Mouse (Mus musculus) brain, adult 2 months (tissue): ENCODE measurements around the gene Ago1.

Experiments
- DNase-seq: peaks from one replicate; pipeline ENCODE4 v3.0.0; 2011; ENCODE audit warnings: low read depth, low spot score

Gene Ago1

DNA sequence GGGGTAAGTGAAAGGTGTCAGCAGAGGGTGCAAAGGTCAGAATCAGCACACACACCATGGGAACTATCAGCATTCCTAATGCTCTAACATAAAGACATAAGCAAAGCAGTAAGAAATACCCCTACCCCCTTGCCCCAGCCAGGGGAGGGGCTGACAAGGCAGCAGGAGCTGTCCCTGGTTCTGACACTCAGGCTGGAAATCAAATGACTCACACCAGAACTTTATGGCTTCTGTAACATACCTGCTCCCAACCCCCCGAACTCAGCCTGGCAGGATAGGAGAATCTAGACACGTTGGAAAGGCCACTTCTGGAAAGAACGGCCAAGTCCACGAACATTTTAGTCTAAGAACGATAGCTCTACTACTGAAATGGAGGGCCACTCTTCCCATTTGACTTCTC lies 4.6 kb upstream of the Ago1 start:
- DNase-seq, result no peak

DNA sequence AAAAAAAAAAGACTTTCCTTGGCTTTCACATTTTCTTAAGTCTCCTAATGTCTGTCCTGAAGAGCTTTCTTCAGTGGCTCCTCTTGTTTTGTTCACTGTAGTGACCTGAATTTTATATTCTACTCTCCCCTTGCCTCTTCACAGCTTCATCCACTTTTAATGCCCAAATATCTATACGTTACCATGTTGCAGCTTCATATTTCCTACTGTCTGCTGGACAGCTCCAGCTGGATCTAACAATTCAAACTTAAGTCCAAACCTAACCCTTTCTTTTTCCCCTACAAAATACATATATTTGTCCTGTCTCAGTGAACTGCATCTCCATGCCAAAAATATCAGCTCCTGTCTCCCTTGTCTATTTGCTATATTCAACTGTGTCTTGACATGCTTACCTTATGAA lies 951 bp upstream of the Ago1 start:
- DNase-seq, result no peak

- peak; percentile 73 for DNase-seq
Observed at GRCm38 (mm10) chr4:126468925-126469324, 542 bp upstream of the Ago1 start.

GRCm38 (mm10) chr4:126467721-126468284 lies 580 bp downstream of the Ago1 start:
- DNase-seq, result peak; percentile 71

DNA sequence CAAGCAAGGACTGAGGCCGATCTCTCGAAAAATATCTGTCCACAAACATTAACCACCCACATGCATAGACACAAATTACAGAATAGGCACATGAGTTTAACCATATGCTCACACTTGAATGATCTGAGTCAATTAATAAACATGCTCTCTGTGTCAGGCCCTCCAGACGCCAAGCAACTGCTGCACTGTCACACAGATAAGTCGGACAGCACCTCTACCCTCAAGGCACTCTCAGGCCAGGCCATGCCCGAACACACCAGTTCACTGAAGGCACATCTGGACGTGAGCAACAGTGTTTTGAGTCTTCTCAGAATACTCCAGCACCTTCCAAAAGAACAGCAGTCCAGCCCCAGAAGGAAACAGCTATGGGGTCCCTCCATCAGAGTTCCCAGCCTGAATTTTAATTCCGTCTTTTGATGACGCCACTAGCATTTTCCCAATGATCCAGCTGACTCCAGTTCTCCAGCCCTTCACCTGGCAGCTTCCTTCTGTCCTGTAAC lies 2.1 kb downstream of the Ago1 start:
- DNase-seq, result no peak

GRCm38 (mm10) chr4:126465843-126466242 lies 2.5 kb downstream of the Ago1 start:
- DNase-seq, result peak; percentile 77

DNA sequence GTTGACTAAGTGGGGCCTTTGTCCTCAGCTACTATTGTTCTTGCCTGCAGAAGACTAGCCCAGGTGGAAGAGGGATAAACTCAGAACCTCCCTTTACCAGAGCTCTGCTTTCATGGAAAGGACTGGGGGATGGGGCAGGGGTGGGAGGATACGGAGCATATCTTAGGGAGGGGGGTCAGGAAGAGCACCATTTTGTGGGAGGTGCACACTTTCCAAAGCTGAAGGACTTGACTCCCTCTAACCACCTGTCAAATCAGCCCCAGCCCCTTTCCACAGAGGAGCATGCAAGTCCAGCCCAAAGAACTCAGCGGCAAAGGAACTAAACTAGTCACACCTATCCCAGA lies 3.5 kb downstream of the Ago1 start:
- no peak for DNase-seq

DNA sequence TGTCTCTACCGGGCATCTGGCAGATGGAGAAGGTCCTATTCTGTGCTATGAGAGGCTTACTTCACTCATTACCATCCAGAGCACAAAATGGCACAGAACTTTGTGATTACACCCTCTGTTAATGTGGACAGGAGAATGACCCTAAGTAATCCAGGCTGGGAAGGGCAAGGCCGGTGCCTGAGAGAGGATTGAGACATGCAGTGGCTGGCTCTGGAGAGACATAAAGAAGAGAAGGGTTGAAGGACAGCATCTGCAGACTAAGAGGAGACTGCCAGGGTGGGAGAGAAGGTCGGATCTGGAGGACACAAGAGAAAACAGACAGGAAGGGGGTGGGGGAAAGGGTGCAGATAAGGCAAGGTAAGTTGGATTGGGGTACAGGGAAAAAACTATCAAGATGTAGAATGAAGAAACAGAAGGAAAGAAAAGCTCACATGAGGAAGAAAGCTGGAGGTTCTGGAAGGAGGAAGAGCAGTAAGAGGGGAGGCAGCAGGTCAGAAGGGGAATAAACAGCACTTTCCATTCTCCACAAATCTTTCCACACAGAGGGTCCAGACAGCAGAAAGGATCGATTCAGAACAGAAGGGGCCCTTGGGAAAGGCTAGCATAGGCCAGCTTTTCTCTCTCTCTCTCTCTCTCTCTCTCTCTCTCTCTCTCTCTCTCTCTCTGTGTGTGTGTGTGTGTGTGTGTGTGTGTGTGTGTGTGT lies 4.0 kb downstream of the Ago1 start:
- no peak for DNase-seq

DNA sequence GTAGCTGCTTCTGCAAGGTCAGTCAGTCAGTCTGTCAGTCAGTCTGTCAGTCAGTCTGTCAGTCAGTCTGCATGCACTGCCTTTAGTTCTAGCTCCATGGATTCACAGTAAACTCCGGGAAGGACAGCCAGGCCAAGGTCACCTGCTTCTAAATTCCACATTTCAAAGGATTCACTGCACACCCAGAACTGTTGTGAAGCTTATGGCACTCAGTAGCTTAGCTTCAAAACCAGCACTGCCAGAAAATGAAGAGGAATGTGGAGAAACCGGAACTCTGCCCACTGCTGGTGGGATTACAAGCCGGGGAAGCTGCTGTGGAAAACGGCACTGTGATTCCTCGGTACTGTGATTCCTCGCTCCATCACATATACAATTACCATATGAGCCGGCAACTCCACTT lies 12.9 kb downstream of the Ago1 start:
- DNase-seq, result no peak

- DNase-seq, result peak; percentile 36
Observed at GRCm38 (mm10) chr4:126454547-126455254, 13.7 kb downstream of the Ago1 start.

- no peak for DNase-seq
Observed at GRCm38 (mm10) chr4:126450268-126450667, 18.1 kb downstream of the Ago1 start.

GRCm38 (mm10) chr4:126447126-126447525 lies 21.3 kb downstream of the Ago1 start:
- no peak for DNase-seq

DNA sequence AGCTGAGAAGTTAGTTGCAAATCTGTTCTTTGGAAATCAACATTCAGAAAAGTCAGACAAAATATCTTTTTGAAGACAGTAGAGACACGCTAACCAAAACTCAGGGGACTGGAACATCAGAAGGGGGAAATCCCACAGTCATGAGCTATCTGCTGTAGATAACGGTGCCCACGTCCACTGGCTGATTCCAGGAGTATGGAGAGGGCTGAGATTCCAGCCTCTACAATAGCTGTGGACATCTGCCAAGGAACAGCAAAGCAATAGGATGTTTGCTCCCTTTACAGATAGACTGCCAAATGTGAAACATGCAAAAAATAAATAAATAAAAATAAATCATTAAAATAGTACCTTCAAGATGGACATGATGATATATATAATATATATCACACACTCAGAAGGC lies 23.9 kb downstream of the Ago1 start:
- DNase-seq, result no peak

DNA sequence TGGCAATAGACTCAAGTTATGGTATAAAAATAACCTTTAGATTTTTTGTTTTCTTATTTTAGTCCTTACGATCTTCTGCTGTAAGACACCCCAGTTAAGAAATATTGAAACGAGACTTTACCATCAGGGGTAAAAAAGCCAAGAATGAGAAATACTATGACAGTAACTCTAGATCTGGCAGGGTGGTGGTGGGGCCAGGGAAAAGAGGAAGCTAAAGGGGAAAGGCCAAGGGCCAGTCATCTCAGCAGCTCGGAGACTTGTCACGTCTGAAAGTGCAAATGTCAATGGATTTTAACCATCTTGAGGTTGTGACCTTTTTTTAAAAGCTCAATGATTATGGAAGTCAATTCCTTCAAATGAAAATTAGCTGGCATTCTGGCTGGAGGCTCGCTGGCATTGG lies 30.1 kb downstream of the Ago1 start:
- no peak for DNase-seq

- peak; percentile 65 for DNase-seq
Observed at GRCm38 (mm10) chr4:126436268-126436667, 32.1 kb downstream of the Ago1 start.

- DNase-seq, result no peak
Observed at GRCm38 (mm10) chr4:126434094-126434493, 34.3 kb downstream of the Ago1 start.

DNA sequence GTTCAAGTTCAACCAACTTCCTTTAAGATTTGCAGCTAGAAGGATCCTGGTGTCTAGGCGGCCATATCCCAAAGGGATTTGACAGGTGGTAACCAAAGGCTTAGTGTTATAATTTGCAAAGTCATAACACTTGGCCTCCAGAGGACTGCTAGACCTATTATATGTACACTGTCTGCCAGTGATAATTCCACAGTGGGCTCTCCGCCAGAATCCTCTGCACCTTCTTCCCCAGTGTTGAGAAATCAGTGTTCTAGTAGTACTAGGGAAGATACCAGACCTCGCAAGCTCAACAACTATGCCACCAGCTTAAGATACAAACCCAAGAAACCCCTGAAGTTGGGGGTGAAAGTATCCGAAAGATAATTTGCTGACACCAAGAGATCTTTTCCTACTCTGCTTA lies 35.2 kb downstream of the Ago1 start:
- no peak for DNase-seq

DNA sequence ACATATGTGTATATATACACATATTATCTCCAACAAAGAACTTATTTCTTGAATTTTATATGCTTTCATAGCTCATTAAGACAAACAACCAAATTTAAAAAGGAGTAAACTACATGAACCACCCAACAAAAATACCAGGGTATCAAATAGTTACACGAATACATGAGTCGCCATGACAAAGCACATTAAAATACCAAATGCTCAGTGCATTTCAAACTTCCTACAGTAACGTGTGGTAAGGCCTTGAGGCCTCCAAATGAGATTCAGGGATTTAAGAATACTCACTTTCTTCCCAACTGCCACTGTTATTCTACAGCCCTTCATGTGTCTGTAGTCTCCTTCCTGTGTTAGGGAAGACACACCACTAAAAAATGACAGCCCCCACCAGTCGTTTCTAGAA lies 36.6 kb downstream of the Ago1 start:
- no peak for DNase-seq

DNA sequence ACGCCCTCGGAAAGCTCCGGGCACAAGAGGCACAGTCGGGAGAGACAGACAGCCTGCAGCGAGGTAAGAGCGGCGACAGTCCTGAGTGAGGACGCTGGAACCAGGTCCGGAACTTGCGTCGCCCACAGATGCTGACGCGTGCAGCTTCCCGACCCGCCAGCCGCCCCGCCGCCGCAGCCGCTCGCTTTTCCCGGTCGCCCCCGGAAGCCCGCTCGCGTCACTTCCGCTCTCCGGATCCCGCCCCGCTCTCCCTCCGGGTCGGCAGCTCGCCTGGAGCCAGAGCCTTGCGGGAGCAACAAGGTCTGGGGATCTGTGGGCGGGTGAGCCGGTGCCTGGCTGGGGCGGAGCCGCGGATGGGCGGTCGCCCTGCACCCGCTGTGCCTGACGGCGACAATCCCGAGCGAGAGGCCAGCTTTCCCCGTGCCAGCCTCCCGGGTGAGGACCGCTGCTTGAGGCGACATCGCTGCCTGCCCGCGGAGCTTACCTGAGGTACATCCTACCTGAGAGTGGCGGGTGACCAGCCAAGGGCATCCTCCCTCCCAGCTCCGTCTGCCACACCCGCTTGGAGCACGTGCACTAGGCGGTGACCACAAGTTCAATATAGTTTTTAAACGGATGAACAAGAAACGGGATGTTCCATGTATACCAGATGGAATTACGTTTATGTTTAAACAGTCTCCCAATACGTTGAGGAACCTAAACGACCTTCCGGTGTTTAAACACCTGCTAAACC lies 38.9 kb downstream of the Ago1 start, which contains the start of gene Ago3:
TSS of gene Ago3 (minus strand) at position 210 of the 733 bp plus-strand sequence.
- DNase-seq, result peak; percentile 97

- DNase-seq, result peak; percentile 25
Observed at GRCm38 (mm10) chr4:126428682-126429346, 39.6 kb downstream of the Ago1 start.

DNA sequence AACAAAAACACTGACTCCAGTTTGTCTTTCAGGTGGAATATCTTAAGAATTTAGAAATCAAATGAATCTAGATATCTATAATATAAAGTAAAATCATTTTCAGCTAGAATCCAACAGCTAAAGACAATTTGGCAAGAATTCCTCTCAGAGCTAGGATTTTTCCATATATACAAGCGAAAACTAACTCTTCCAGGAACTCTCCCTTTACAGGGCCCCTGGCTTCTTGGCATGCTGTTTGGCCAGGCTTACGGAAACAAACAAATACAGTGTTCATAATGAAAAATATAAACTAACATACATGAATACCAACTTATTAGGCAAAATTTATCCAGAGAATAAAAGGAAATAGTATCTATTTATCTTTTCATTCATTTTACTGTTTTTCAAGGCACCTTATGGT lies 44.5 kb downstream of the Ago1 start:
- DNase-seq, result no peak

DNA sequence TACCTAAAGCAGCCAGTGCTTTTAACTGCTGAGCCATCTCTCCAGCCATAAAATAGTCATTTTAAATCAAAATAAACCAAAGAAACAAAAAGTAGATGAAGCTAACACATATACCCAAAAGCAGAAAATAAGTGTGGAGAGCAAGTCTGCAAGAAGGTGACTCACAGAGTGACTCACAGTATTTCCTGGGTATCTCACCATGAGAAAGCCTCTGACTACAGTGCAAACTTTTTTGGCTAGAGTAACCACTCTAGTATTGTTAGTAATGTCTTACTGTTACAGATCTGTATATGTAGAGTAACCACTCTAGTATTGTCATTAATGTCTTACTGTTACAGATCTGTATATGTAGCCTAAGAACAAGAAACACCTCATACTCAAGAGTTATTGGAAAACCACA lies 52.7 kb downstream of the Ago1 start:
- peak; percentile 61 for DNase-seq
